Mouse (Mus musculus): ENCODE measurements around the gene Fkbp1b. TPM values are rescaled to one million over a fixed set of nuclear protein-coding genes. Genes with fewer than 3 reads are reported as not detected.

Gene Fkbp1b
- polyA plus RNA-seq, 1 experiment from 2014 or later, result 9.4 TPM

GRCm38 (mm10) chr12:4783598-4783997 lies 57.8 kb downstream of the Fkbp1b start:
- Histone ChIP-seq H3K9me3 (replicated peaks; ENCODE audit: control insufficient read depth, low read length) (no peaks in the 10 kb centered on the region), H3K27me3 (ENCODE audit: control insufficient read depth, insufficient read depth, low read length) (no peaks in the 10 kb centered on the region), H3K4me2 (ENCODE audit: low read depth, low read length) (no peak overlapping the region; the same call in 1 of the 2 replicates), H3K4me3 (ENCODE audit: low read depth, low read length) (no peak overlapping the region), H3K4me1 (ENCODE audit: control insufficient read depth, insufficient read depth, low read length) (no peaks in the 10 kb centered on the region), H3K36me3 (replicated peaks; ENCODE audit: control insufficient read depth, insufficient read depth, low read depth, low read length) (no peaks in the 10 kb centered on the region), H3K27ac (replicated peaks; ENCODE audit: low read depth, low read length) (no peak overlapping the region), H3K9ac (replicated peaks; ENCODE audit: low read length) (no peak overlapping the region)
- DNase-seq (ENCODE audit: low spot score) (no peak), ATAC-seq (replicated peaks; ENCODE audit: insufficient number of reproducible peaks, low FRiP score, low TSS enrichment, low read depth) (no peak)
- 36% methylated on average over 5 of the region's 5 CpGs for WGBS

Other genes starting within 250 kb of the Fkbp1b start
- 25.9 and 26.2 TPM in 2 replicates for gene Itsn2, start 249.0 kb downstream of the Fkbp1b start, polyA plus RNA-seq (2014; fragmentation: Nextera tagmentation; extraction: Ambion mirVana)
- not detected in 2 replicates for gene Gm3625, start 248.7 kb downstream of the Fkbp1b start, polyA plus RNA-seq (2014; fragmentation: Nextera tagmentation; extraction: Ambion mirVana)
- gene Fam228a, start 103.2 kb downstream of the Fkbp1b start, polyA plus RNA-seq (2014; fragmentation: Nextera tagmentation; extraction: Ambion mirVana), result 0.47 and 0.60 TPM in 2 replicates
- 4.1 and 4.9 TPM in 2 replicates for gene Pfn4, start 72.6 kb downstream of the Fkbp1b start, polyA plus RNA-seq (2014; fragmentation: Nextera tagmentation; extraction: Ambion mirVana)
- 2.5 and 2.6 TPM in 2 replicates for gene Fam228b, start 72.3 kb downstream of the Fkbp1b start, polyA plus RNA-seq (2014; fragmentation: Nextera tagmentation; extraction: Ambion mirVana)
- 363 and 371 TPM in 2 replicates for gene Sf3b6, start 24.0 kb downstream of the Fkbp1b start, polyA plus RNA-seq (2014; fragmentation: Nextera tagmentation; extraction: Ambion mirVana)
- 15.8 and 16.5 TPM in 2 replicates for gene Wdcp, start 1.7 kb upstream of the Fkbp1b start, polyA plus RNA-seq (2014; fragmentation: Nextera tagmentation; extraction: Ambion mirVana)
- 4.2 and 5.0 TPM in 2 replicates for gene Mfsd2b, start 32.8 kb upstream of the Fkbp1b start, polyA plus RNA-seq (2014; fragmentation: Nextera tagmentation; extraction: Ambion mirVana)
- gene Ubxn2a, start 66.1 kb upstream of the Fkbp1b start, polyA plus RNA-seq (2014; fragmentation: Nextera tagmentation; extraction: Ambion mirVana), result 24.7 and 25.0 TPM in 2 replicates
- 16.6 and 19.9 TPM in 2 replicates for gene Atad2b, start 75.8 kb upstream of the Fkbp1b start, polyA plus RNA-seq (2014; fragmentation: Nextera tagmentation; extraction: Ambion mirVana)